Mouse (Mus musculus): ENCODE measurements around the gene Nlgn1. TPM values are rescaled to one million over a fixed set of nuclear protein-coding genes. Genes with fewer than 3 reads are reported as not detected.

Nlgn1 gene
- polyA plus RNA-seq, 2 experiments: 2.6 to 3.5 TPM

GRCm38 (mm10) chr3:25897456-25897855 lies 434.8 kb downstream of the Nlgn1 start:
- H3K4me3 ChIP-seq (replicated peaks; ENCODE audit: low read length): no peak overlapping the region
- H3K27me3 ChIP-seq (ENCODE audit: control insufficient read depth, insufficient read depth, low read length): no peaks in the 10 kb centered on the region
- DNase-seq (ENCODE audit: low spot score): no peak
- no peaks in the 10 kb centered on the region for H3K4me1 ChIP-seq (ENCODE audit: control insufficient read depth, insufficient read depth, low read length)
- H3K4me2 ChIP-seq (replicated peaks; ENCODE audit: low read depth, low read length, severe bottlenecking): no peak overlapping the region
- no peaks in the 10 kb centered on the region for H3K36me3 ChIP-seq (ENCODE audit: control insufficient read depth, insufficient read depth, low read length)
- no peak for ATAC-seq (ENCODE audit: low FRiP score, low read depth)
- no peak overlapping the region for H3K9ac ChIP-seq (ENCODE audit: low read depth, low read length, severe bottlenecking)
- H3K9me3 ChIP-seq (ENCODE audit: control insufficient read depth, low read length): no peaks in the 10 kb centered on the region
- no peak for TF ChIP-seq POLR2A (IDR thresholded peaks at IDR 0.05; ENCODE audit: borderline replicate concordance, extremely low read depth, insufficient read depth, insufficient read length)
- H3K27ac ChIP-seq (replicated peaks; ENCODE audit: low read depth, low read length): no peak overlapping the region

GRCm38 (mm10) chr3:25884797-25885196 lies 447.5 kb downstream of the Nlgn1 start:
- Histone ChIP-seq H3K4me3 (replicated peaks; ENCODE audit: low read length) (no peak overlapping the region), H3K27me3 (ENCODE audit: control insufficient read depth, insufficient read depth, low read length) (no peaks in the 10 kb centered on the region), H3K36me3 (ENCODE audit: control insufficient read depth, insufficient read depth, low read length) (no peaks in the 10 kb centered on the region), H3K4me2 (replicated peaks; ENCODE audit: low read depth, low read length, severe bottlenecking) (no peak overlapping the region), H3K9me3 (ENCODE audit: control insufficient read depth, low read length) (no peaks in the 10 kb centered on the region), H3K9ac (ENCODE audit: low read depth, low read length, severe bottlenecking) (no peak overlapping the region), H3K4me1 (ENCODE audit: control insufficient read depth, insufficient read depth, low read length) (no peaks in the 10 kb centered on the region), H3K27ac (replicated peaks; ENCODE audit: low read depth, low read length) (no peak overlapping the region)
- 75% methylated on average over 2 of the region's 2 CpGs for WGBS
- no peak for ATAC-seq (ENCODE audit: low FRiP score, low read depth)
- no peak for DNase-seq (ENCODE audit: low spot score)
- no peak for TF ChIP-seq POLR2A (IDR thresholded peaks at IDR 0.05; ENCODE audit: borderline replicate concordance, extremely low read depth, insufficient read depth, insufficient read length)

- H3K9me3 ChIP-seq (ENCODE audit: control insufficient read depth, low read length): no peaks in the 10 kb centered on the region
- no peak overlapping the region for H3K9ac ChIP-seq (ENCODE audit: low read depth, low read length, severe bottlenecking)
- H3K27ac ChIP-seq (replicated peaks; ENCODE audit: low read depth, low read length): no peak overlapping the region
- no peaks in the 10 kb centered on the region for H3K36me3 ChIP-seq (ENCODE audit: control insufficient read depth, insufficient read depth, low read length)
- no peak for TF ChIP-seq POLR2A (IDR thresholded peaks at IDR 0.05; ENCODE audit: borderline replicate concordance, extremely low read depth, insufficient read depth, insufficient read length)
- no peak overlapping the region for H3K4me2 ChIP-seq (replicated peaks; ENCODE audit: low read depth, low read length, severe bottlenecking)
- H3K27me3 ChIP-seq (ENCODE audit: control insufficient read depth, insufficient read depth, low read length): no peaks in the 10 kb centered on the region
- no peaks in the 10 kb centered on the region for H3K4me1 ChIP-seq (ENCODE audit: control insufficient read depth, insufficient read depth, low read length)
- ATAC-seq (ENCODE audit: low FRiP score, low read depth) (no peak), DNase-seq (ENCODE audit: low spot score) (no peak)
- H3K4me3 ChIP-seq (replicated peaks; ENCODE audit: low read length): no peak overlapping the region
Observed at GRCm38 (mm10) chr3:25869161-25869560, 463.1 kb downstream of the Nlgn1 start.

- H3K9me3 ChIP-seq (ENCODE audit: control insufficient read depth, low read length): no peaks in the 10 kb centered on the region
- H3K4me3 ChIP-seq (replicated peaks; ENCODE audit: low read length): no peak overlapping the region
- no peak overlapping the region for H3K4me2 ChIP-seq (replicated peaks; ENCODE audit: low read depth, low read length, severe bottlenecking)
- no peaks in the 10 kb centered on the region for H3K4me1 ChIP-seq (ENCODE audit: control insufficient read depth, insufficient read depth, low read length)
- no peak for ATAC-seq (ENCODE audit: low FRiP score, low read depth)
- no peak overlapping the region for H3K27ac ChIP-seq (replicated peaks; ENCODE audit: low read depth, low read length)
- H3K9ac ChIP-seq (ENCODE audit: low read depth, low read length, severe bottlenecking): no peak overlapping the region
- H3K36me3 ChIP-seq (ENCODE audit: control insufficient read depth, insufficient read depth, low read length): no peaks in the 10 kb centered on the region
- TF ChIP-seq POLR2A (IDR thresholded peaks at IDR 0.05; ENCODE audit: borderline replicate concordance, extremely low read depth, insufficient read depth, insufficient read length): no peak
- no peaks in the 10 kb centered on the region for H3K27me3 ChIP-seq (ENCODE audit: control insufficient read depth, insufficient read depth, low read length)
- no peak for DNase-seq (ENCODE audit: low spot score)
Observed at GRCm38 (mm10) chr3:25858384-25858783, 473.9 kb downstream of the Nlgn1 start.

DNA sequence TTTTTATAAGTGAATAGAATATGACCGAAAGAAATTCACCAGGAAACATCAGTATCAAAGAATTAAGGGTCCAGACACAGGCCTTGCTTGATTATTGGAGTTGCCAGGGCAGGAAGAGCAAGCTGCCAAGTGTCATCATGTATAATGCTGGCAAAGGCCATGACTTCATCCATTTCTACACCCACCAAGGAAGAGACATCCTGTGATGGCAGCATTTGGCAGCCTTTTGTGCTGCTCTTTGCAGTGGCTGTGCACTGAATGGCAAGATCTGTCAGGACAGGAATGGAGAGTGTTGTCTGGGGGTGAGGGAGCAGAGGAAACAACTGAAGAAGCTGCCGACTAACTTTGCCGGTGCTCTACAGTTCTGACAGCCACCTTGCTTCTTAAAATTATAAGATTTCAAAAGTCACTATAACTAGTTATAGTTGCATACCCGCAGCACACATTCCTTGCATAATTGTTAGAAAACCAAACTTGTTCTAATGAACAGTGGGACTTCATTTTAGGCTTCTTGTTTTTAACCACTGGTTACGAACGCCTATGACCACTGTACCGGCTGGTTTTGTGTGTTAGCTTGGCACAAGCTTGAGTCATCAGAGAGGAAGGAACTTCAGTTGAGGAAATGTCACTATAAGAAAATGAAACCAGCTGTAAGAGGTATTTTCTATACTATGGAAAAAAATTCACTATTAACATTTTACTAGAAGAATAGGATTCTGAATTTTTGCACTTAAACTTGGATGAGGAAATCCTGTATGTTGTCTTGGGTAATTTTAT lies 487.4 kb downstream of the Nlgn1 start:
- no peak for ATAC-seq (ENCODE audit: low FRiP score, low read depth)
- no peak overlapping the region for H3K27ac ChIP-seq (replicated peaks; ENCODE audit: low read depth, low read length)

More for the DNA sequence above, 487.4 kb downstream of the Nlgn1 start:
- TF ChIP-seq POLR2A (IDR thresholded peaks at IDR 0.05; ENCODE audit: borderline replicate concordance, extremely low read depth, insufficient read depth, insufficient read length): no peak
- H3K36me3 ChIP-seq (ENCODE audit: control insufficient read depth, insufficient read depth, low read length): no peaks in the 10 kb centered on the region
- H3K4me3 ChIP-seq (replicated peaks; ENCODE audit: low read length): no peak overlapping the region
- H3K9ac ChIP-seq (ENCODE audit: low read depth, low read length, severe bottlenecking): no peak overlapping the region
- 83% methylated on average over 7 of the region's 7 CpGs for WGBS
- H3K4me2 ChIP-seq (replicated peaks; ENCODE audit: low read depth, low read length, severe bottlenecking): no peak overlapping the region
- no peaks in the 10 kb centered on the region for H3K27me3 ChIP-seq (ENCODE audit: control insufficient read depth, insufficient read depth, low read length)
- H3K9me3 ChIP-seq (ENCODE audit: control insufficient read depth, low read length): no peaks in the 10 kb centered on the region
- no peak for DNase-seq (ENCODE audit: low spot score)
- no peaks in the 10 kb centered on the region for H3K4me1 ChIP-seq (ENCODE audit: control insufficient read depth, insufficient read depth, low read length)

All from limb, embryonic 14.5 days (tissue).